Mouse (Mus musculus) lung, embryonic 14.5 days (tissue): Measurements from ENCODE around the gene Tgfb3. TPM values are rescaled to one million over a fixed set of nuclear protein-coding genes. Genes with fewer than 3 reads are reported as not detected.

Experiments
- ATAC-seq: fragments of 200-750 bp; cut with Nextera tagmentation; 2 replicates; pipeline ENCODE4 v1.8.0; 2017; ENCODE audit warnings: mild to moderate bottlenecking, moderate TSS enrichment, moderate library complexity; ENCODE audit not compliant: insufficient read depth
- DNase-seq: peaks from one replicate; pipeline ENCODE4 v3.0.0-alpha.2; 2015
- H3K27ac ChIP-seq: fragments of 300-500 bp; sonication (generic); 2 replicates; pipeline ENCODE4 v1.5.1; 2014; ENCODE audit warnings: low read depth, mild to moderate bottlenecking, moderate library complexity
- H3K27me3 ChIP-seq: fragments of 300-500 bp; sonication (generic); 2 replicates; pipeline ENCODE4 v1.6.1; 2014; ENCODE audit warnings: low read length, control low read depth; ENCODE audit not compliant: insufficient read depth
- H3K36me3 ChIP-seq: fragments of 300-500 bp; sonication (generic); 2 replicates; pipeline ENCODE4 v1.6.1; 2014; ENCODE audit warnings: control low read depth; ENCODE audit not compliant: insufficient read depth
- H3K4me1 ChIP-seq: fragments of 300-500 bp; sonication (generic); 2 replicates; pipeline ENCODE4 v1.6.1; 2014; ENCODE audit warnings: antibody characterized with exemption, control low read depth; ENCODE audit not compliant: insufficient read depth
- H3K4me2 ChIP-seq: fragments of 300-500 bp; sonication (generic); 2 replicates; pipeline ENCODE4 v1.6.1; 2014; ENCODE audit warnings: mild to moderate bottlenecking
- H3K4me3 ChIP-seq: fragments of 300-500 bp; sonication (generic); 2 replicates; pipeline ENCODE4 v1.5.1; 2014; ENCODE audit warnings: low read depth, low read length
- H3K9ac ChIP-seq: fragments of 300-500 bp; sonication (generic); 2 replicates; pipeline ENCODE4 v1.6.1; 2014
- H3K9me3 ChIP-seq: fragments of 300-500 bp; sonication (generic); 2 replicates; pipeline ENCODE4 v1.6.1; 2016; ENCODE audit warnings: low read depth, low read length, control low read depth
- CTCF ChIP-seq: IDR thresholded peaks from 2 replicates; pipeline ENCODE4 v1.5.1; 2016; ENCODE audit warnings: antibody characterized with exemption, low read depth
- WGBS: fragments of 180-500 bp; shearing (Covaris S2); extraction: QIAGEN DNeasy Blood & Tissue Kit; methylation state at CpG from one replicate; pipeline ENCODE4 v1.1.7; 2014; 5-methylcytosine and 5-hydroxymethylcytosine counted together
- polyA plus RNA-seq: library from polyadenylated mRNA; unstranded; fragments of >200 nt; fragmentation: Nextera tagmentation; extraction: Ambion mirVana; gene quantifications from 2 replicates; pipeline ENCODE4 v1.2.1, GENCODE M21; 2014

Gene Tgfb3
- polyA plus RNA-seq, 1 experiment from 2014 or later = 50.5 TPM

DNA sequence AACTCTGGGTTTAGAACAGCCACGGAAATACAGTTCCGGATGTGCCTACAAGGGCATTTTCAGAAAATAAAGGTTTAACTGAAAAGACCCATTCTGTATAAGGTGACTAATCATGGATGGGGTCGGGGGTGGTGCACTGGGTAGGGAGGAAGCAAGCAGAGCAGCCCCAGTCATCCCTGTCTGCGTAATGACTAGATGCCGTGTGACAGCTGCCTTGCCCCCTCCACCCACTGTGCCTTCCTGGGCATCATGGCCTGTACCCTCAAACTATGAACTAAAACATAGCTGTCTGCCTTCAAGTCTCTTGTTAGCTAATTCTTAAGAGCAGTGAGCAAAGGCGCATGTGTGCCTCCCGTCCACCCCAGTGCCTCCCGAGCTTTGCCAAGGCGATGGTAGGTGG, 27.2 kb upstream of the Tgfb3 start:
- Histone ChIP-seq H3K4me3 (no peak overlapping the region), H3K27ac (no peak overlapping the region), H3K4me2 (no peak overlapping the region), H3K36me3 (no peaks in the 10 kb centered on the region; the same call in 1 of the 2 replicates), H3K9ac (no peak overlapping the region), H3K27me3 (no peaks in the 10 kb centered on the region), H3K9me3 (no peaks in the 10 kb centered on the region), H3K4me1 (peaks cover 17% of the 10 kb centered on the region)
- no peak for TF ChIP-seq CTCF
- ATAC-seq = no peak
- no peak for DNase-seq
- WGBS = 90% methylated on average over 9 of the region's 9 CpGs

DNA sequence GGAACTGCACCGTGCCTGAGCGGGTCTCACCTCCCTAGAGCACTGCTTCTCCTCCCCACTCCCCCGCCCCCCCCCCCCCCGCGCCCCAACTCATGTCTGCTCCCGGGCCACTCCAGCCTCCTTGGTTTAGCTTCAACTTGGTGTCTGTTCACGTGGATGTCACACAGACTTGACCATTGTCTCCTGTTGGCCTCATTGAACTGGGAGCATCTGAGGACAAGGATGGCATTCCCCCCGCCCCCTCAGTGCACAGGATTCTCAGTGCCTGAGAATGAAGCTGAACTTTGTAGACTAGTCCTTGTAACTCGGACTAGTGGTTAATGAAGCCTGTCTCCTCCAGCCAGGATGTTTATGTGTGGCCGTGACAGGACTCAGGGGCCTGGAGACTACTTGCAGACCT, 26.7 kb upstream of the Tgfb3 start:
- no peak for ATAC-seq

DNA sequence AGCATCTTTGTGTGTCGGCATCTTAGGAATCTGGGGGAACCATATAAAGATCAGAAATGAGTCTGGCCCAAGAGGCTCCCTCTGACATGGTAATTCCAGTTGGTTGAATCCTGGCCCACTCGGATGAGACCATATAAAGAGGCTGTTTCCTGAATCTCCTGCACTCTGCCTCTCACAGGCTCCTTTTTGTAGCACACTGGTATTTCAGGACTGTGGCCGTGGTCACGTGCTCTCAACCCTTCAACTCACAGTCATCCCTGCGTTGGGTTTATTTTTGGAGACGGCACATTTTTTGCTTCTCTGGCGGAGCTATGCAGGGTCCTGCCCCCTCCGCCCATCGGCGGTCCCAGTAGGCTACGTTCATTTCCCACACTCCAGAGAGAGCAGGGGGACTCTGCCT, 25.5 kb upstream of the Tgfb3 start:
- Histone ChIP-seq H3K27ac (peak overlapping the region; percentile 71; the same call in 1 of the 2 replicates), H3K4me2 (no peak overlapping the region), H3K9me3 (no peaks in the 10 kb centered on the region), H3K4me1 (peaks cover 17% of the 10 kb centered on the region), H3K27me3 (no peaks in the 10 kb centered on the region), H3K36me3 (peaks cover 2% of the 10 kb centered on the region; the same call in 1 of the 2 replicates), H3K9ac (no peak overlapping the region), H3K4me3 (no peak overlapping the region)
- no peak for TF ChIP-seq CTCF
- DNase-seq (peak; percentile 73), ATAC-seq (peak; percentile 76)
- 20% methylated on average over 11 of the region's 11 CpGs for WGBS

More for the DNA sequence above, 26.7 kb upstream of the Tgfb3 start:
- WGBS = 64% methylated on average over 7 of the region's 10 CpGs
- DNase-seq = no peak
- H3K27me3 ChIP-seq = no peaks in the 10 kb centered on the region
- no peak overlapping the region for H3K9ac ChIP-seq
- no peak for TF ChIP-seq CTCF
- H3K4me3 ChIP-seq = no peak overlapping the region
- H3K4me1 ChIP-seq = peaks cover 17% of the 10 kb centered on the region
- no peak overlapping the region for H3K4me2 ChIP-seq
- peaks cover 1% of the 10 kb centered on the region; the same call in 1 of the 2 replicates for H3K36me3 ChIP-seq
- no peak overlapping the region for H3K27ac ChIP-seq
- H3K9me3 ChIP-seq = no peaks in the 10 kb centered on the region

DNA sequence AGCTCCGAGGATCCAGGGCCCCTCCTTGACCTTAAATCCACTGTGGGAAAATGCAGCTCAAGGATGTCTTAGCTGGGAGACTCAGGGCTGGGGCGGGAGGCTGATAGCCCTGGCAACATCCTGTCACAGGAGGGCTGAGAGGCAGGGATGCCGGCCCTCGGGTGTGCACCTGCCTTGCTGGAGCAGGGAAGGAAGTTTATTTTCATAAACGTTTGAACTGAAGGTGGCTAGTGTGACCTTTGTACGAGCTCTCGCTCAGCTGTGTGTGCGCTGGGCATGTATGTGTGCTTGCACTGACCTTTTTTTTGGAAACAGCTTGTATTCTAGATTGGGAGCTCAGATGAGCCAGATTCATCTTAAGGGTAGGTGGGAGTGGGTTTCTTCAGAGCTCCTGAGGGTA, 25.0 kb upstream of the Tgfb3 start:
- DNase-seq = no peak
- no peaks in the 10 kb centered on the region for H3K27me3 ChIP-seq
- 22% methylated on average over 8 of the region's 8 CpGs for WGBS
- peaks cover 2% of the 10 kb centered on the region; the same call in 1 of the 2 replicates for H3K36me3 ChIP-seq
- peak; percentile 14; the same call in 1 of the 2 replicates for ATAC-seq
- peak overlapping the region; percentile 71 for H3K27ac ChIP-seq
- no peak overlapping the region for H3K4me3 ChIP-seq
- H3K4me1 ChIP-seq = peaks cover 17% of the 10 kb centered on the region
- H3K9ac ChIP-seq = no peak overlapping the region
- H3K9me3 ChIP-seq = no peaks in the 10 kb centered on the region
- no peak overlapping the region for H3K4me2 ChIP-seq
- no peak for TF ChIP-seq CTCF

DNA sequence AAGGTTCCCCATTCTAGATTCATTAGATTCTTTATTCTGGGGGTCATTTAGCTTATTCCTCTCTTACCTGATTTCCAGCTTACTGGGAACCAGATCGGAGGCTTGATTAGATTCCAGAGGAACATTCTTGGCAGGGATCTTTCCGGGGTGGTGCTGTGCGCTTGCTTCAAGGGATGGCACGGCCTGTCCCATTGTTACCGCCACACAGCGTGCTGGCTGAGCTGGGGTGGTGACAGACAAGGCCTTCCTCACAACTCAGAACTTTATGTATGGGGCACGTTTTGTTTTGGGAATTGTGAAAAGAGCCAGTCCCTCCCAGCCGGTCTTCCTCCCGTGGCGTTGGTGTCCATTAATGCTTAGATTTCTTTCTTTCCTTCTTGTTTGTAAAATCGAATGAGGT, 24.6 kb upstream of the Tgfb3 start:
- Histone ChIP-seq H3K27ac (peak overlapping the region; percentile 71), H3K4me2 (no peak overlapping the region), H3K4me1 (peaks cover 17% of the 10 kb centered on the region), H3K9me3 (no peaks in the 10 kb centered on the region), H3K9ac (no peak overlapping the region), H3K27me3 (no peaks in the 10 kb centered on the region), H3K4me3 (no peak overlapping the region), H3K36me3 (peaks cover 2% of the 10 kb centered on the region; the same call in 1 of the 2 replicates)
- ATAC-seq (peak; percentile 15; the same call in 1 of the 2 replicates), DNase-seq (peak; percentile 28)
- TF ChIP-seq CTCF = no peak
- WGBS = 42% methylated on average over 11 of the region's 11 CpGs

DNA sequence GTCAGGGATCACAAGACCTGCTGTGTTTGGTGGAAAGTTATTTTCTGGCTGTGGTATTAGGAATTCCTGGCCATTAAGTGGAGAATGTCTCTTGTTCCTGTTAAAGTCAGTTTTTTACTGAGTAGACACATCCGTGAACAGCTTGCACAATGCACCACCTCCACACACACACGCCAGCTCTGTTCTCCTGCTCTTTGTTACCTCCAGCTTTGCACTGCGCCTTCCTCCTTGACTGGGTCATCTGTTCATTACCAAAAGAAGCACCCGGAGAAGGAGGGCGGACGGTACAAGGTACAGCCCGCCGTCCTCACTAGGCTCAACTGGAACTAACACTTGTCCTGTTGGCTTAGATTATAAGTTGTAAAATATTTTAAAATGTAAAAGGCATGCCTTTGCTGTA, 23.8 kb upstream of the Tgfb3 start:
- no peak overlapping the region for H3K4me3 ChIP-seq
- WGBS = 77% methylated on average over 8 of the region's 8 CpGs
- H3K36me3 ChIP-seq = peaks cover 2% of the 10 kb centered on the region; the same call in 1 of the 2 replicates
- no peak overlapping the region for H3K9ac ChIP-seq
- no peak for TF ChIP-seq CTCF
- H3K27ac ChIP-seq = no peak overlapping the region
- DNase-seq (no peak), ATAC-seq (no peak)
- H3K9me3 ChIP-seq = no peaks in the 10 kb centered on the region
- H3K4me2 ChIP-seq = no peak overlapping the region
- no peaks in the 10 kb centered on the region for H3K27me3 ChIP-seq
- peaks cover 17% of the 10 kb centered on the region for H3K4me1 ChIP-seq

DNA sequence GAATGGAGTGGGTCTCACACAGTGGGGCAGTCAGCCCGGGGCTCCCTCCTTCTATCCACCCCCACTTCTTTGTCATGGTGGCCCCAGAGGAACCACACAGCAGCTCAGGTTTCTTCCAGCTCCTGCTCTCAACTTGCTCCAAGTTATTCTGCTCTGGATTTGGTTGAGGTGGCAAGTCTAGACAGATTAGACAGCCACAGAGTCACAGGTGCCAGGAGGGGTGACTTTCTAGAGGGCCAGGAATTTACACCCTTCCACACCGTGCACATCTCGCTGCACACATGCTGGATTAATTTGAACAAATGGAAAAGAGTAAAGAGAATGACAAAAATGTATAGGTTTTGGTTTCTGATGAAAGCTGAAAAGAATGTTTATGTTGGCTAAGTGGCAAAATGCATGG, 21.9 kb upstream of the Tgfb3 start:
- DNase-seq (no peak), ATAC-seq (no peak)
- Histone ChIP-seq H3K36me3 (0 out of 2 replicates have a peak, but pooled peaks cover 2% of the 10 kb centered on the region), H3K4me1 (peaks cover 17% of the 10 kb centered on the region), H3K27ac (no peak overlapping the region), H3K4me3 (no peak overlapping the region), H3K4me2 (no peak overlapping the region), H3K27me3 (no peaks in the 10 kb centered on the region), H3K9ac (no peak overlapping the region), H3K9me3 (no peaks in the 10 kb centered on the region)
- WGBS = 69% methylated on average over 3 of the region's 3 CpGs
- no peak for TF ChIP-seq CTCF

DNA sequence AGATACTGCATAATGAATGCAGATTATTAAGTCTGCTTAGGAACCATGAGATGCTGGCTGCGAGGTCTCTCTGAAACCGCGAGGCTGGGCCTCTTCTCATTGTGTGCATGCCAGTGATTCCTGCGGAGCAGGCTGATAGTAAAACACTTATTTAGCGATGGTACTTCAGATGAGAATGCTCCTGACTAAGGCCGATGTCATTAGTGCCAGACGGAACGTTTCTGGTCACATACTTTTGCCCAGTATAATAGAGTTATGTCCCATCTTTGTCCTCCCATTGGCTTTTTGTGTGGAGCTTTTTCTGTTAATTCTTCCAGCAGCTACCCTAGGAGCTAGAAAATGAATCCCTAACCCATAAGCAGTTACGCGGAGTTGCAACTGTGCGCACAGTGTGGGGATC, 18.9 kb upstream of the Tgfb3 start:
- TF ChIP-seq CTCF = no peak
- 81% methylated on average over 11 of the region's 11 CpGs for WGBS
- no peak overlapping the region for H3K9ac ChIP-seq
- H3K36me3 ChIP-seq = peaks cover 11% of the 10 kb centered on the region; the same call in 1 of the 2 replicates
- DNase-seq (no peak), ATAC-seq (no peak)
- H3K4me1 ChIP-seq = no peaks in the 10 kb centered on the region
- H3K4me3 ChIP-seq = no peak overlapping the region
- no peaks in the 10 kb centered on the region for H3K9me3 ChIP-seq
- H3K4me2 ChIP-seq = no peak overlapping the region
- H3K27me3 ChIP-seq = no peaks in the 10 kb centered on the region
- no peak overlapping the region for H3K27ac ChIP-seq
